In the genomic region with DNA sequence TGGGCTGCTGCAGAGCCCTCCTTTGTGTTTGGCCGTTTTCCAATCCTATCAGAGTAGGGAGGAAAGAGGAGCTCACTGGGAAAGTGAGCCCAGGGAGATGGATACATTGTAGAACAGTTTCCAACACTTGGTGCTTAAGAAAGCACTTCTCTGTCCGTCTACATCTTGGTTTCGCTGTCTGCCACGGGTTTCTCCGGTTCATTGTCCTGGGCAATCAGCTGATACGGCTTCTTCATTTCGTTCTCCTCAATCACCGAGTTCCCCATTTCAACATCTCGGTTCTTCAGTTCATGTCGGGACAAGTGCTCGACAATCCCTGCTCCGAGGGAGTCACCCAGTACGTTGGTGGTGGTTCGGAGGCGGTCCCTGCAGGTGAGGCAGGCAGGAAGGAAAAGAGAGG, we compare ENCODE assay signal across 22 mouse cellular contexts.
"Had no signal": no experiment of that assay in that cellular context is flagged by ENCODE, and none has a peak within 500 bp of the region (broad histone marks: within the 10 kb centered on the region; RNA-seq: fewer than 3 reads in every experiment).

No protein-coding gene starts in this region.

- H3K27ac ChIP-seq: gastrocnemius, adult 2 months; heart, embryonic 10.5 days; hindbrain, embryonic 10.5 days; hindbrain, embryonic 12.5 days; hindbrain, embryonic 14.5 days; intestine, embryonic 15.5 days; left cerebral cortex, adult 2 months; limb, embryonic 10.5 days; limb, embryonic 12.5 days; liver, embryonic 13.5 days; liver, embryonic 15.5 days had no signal

- DNase-seq: gastrocnemius, adult 2 months; gastrocnemius, postnatal 10 days; gastrocnemius, postnatal 25 days; heart, postnatal 10 days; heart, postnatal 4 days; kidney, adult 18-20 months; kidney, adult 8-10 months; kidney, postnatal 10 days; kidney, postnatal 25 days; kidney, postnatal 4 days; liver; liver, embryonic 13.5 days had no signal

- H3K27me3 ChIP-seq: heart, embryonic 12.5 days; intestine, embryonic 15.5 days; limb, embryonic 12.5 days; liver, embryonic 13.5 days had no signal

- H3K4me1 ChIP-seq: intestine, embryonic 15.5 days; liver, embryonic 13.5 days; liver, embryonic 15.5 days had no signal

- H3K36me3 ChIP-seq: intestine, embryonic 15.5 days; liver, embryonic 13.5 days; liver, embryonic 15.5 days had no signal

- H3K4me3 ChIP-seq: gastrocnemius, adult 2 months; heart, embryonic 10.5 days; heart, embryonic 12.5 days; hindbrain, embryonic 10.5 days; hindbrain, embryonic 12.5 days; intestine, embryonic 15.5 days; left cerebral cortex, adult 2 months; limb, embryonic 10.5 days; limb, embryonic 12.5 days; liver, embryonic 13.5 days; liver, embryonic 15.5 days had no signal
